Comparison of ENCODE assay signal across 11 mouse cellular contexts in the genomic region with DNA sequence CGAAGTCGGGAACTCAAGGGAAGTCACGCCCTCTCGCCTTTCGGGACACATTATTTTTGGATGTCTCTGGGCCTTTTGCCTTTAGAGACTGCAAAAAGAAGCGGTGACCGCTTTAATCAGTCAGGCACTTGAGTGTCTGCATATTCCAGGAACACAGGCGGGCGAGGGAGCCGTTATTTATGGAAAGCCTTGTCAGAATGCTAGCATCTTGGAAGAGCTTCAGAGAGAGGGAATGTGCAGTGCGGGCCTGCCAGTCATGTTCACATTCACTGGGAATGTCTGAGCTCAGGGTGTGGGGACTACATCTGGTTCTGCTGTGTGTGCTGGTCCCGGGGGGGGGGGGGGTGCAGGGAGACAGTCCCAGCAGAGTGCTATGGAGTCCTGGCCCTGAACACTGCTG. TPM values are rescaled to one million over a fixed set of nuclear protein-coding genes. Genes with fewer than 3 reads are reported as not detected.
DNase-seq lines count a peak whose midpoint lies in the region; ATAC-seq and TF ChIP-seq lines count a peak whose summit lies in the region.
"Had no signal": no experiment of that assay in that cellular context is flagged by ENCODE, and none has a peak within 500 bp of the region (broad histone marks: within the 10 kb centered on the region; RNA-seq: fewer than 3 reads in every experiment).

No protein-coding gene starts in this region.

- WGBS in forebrain, embryonic 15.5 days: 83% methylated on average over 12 of the region's 12 CpGs
- 92% methylated on average over 12 of the region's 12 CpGs for WGBS in forebrain, embryonic 11.5 days
- WGBS in heart, embryonic 11.5 days (ENCODE audit: insufficient replicate concordance): 51% methylated on average over 12 of the region's 12 CpGs
- WGBS in lung, postnatal 0 days: 67% methylated on average over 11 of the region's 12 CpGs

- DNase-seq in forebrain, embryonic 11.5 days (ENCODE audit: low spot score): no peak
- peak; percentile 77 for DNase-seq in brain, adult 2 months (ENCODE audit: low read depth, low spot score)
- peak; percentile 63 for DNase-seq in lung, postnatal 0 days (ENCODE audit: low spot score)
- no peak for DNase-seq in thymus, postnatal 0 days (ENCODE audit: low spot score)
- no peak for DNase-seq in cerebellum, adult 9-10 months

- H3K27ac ChIP-seq in forebrain, embryonic 15.5 days (replicated peaks): 0 out of 2 replicates have a peak overlapping the region, but pooled peaks have one; percentile 21
- H3K27ac ChIP-seq in forebrain, embryonic 11.5 days (ENCODE audit: low read depth, low read length): no peak overlapping the region
- peak overlapping the region; percentile 65 for H3K27ac ChIP-seq in heart, embryonic 11.5 days (ENCODE audit: low read depth, low read length)
- H3K27ac ChIP-seq in lung, postnatal 0 days (ENCODE audit: low read length): 0 out of 2 replicates have a peak overlapping the region, but pooled peaks have one; percentile 17
- H3K27ac ChIP-seq: forebrain, embryonic 10.5 days; stomach, embryonic 15.5 days had no signal

- H3K4me3 ChIP-seq in forebrain, embryonic 15.5 days: no peak overlapping the region
- no peak overlapping the region for H3K4me3 ChIP-seq in forebrain, embryonic 11.5 days (ENCODE audit: low read depth, low read length)
- no peak overlapping the region for H3K4me3 ChIP-seq in heart, embryonic 11.5 days (ENCODE audit: low read depth, low read length)
- H3K4me3 ChIP-seq in lung, postnatal 0 days (ENCODE audit: low read depth, low read length): no peak overlapping the region
- H3K4me3 ChIP-seq: forebrain, embryonic 10.5 days; stomach, embryonic 15.5 days had no signal

- no peak for ATAC-seq in forebrain, embryonic 15.5 days (replicated peaks)
- no peak for ATAC-seq in forebrain, embryonic 11.5 days (replicated peaks; ENCODE audit: low FRiP score)
- peak; percentile 57; the same call in 1 of the 2 replicates for ATAC-seq in heart, embryonic 11.5 days (replicated peaks; ENCODE audit: insufficient number of reproducible peaks, low FRiP score, low TSS enrichment)
- peak; percentile 88 for ATAC-seq in lung, postnatal 0 days
- no peak for ATAC-seq in erythroid progenitor cell, adult 5-6 weeks (replicated peaks; ENCODE audit: low FRiP score, poor library complexity, severe bottlenecking)

- TF ChIP-seq CTCF in lung, postnatal 0 days (IDR thresholded peaks at IDR 0.05): no peak

- H3K4me1 ChIP-seq in forebrain, embryonic 15.5 days: no peaks in the 10 kb centered on the region
- H3K4me1 ChIP-seq in forebrain, embryonic 11.5 days (replicated peaks; ENCODE audit: control insufficient read depth, insufficient read depth, low read length): no peaks in the 10 kb centered on the region
- peaks cover 22% of the 10 kb centered on the region for H3K4me1 ChIP-seq in heart, embryonic 11.5 days (ENCODE audit: control insufficient read depth, insufficient read depth, low read length)
- no peaks in the 10 kb centered on the region for H3K4me1 ChIP-seq in lung, postnatal 0 days (ENCODE audit: insufficient read depth, low read depth, low read length)
- H3K4me1 ChIP-seq: stomach, embryonic 15.5 days had no signal

- H3K9me3 ChIP-seq in forebrain, embryonic 15.5 days: no peaks in the 10 kb centered on the region
- no peaks in the 10 kb centered on the region for H3K9me3 ChIP-seq in forebrain, embryonic 11.5 days (ENCODE audit: control insufficient read depth, low read length)
- H3K9me3 ChIP-seq in heart, embryonic 11.5 days (replicated peaks; ENCODE audit: control insufficient read depth, low read length): 0 out of 2 replicates have a peak, but pooled peaks cover 3% of the 10 kb centered on the region
- no peaks in the 10 kb centered on the region for H3K9me3 ChIP-seq in lung, postnatal 0 days (ENCODE audit: low read length)
- H3K9me3 ChIP-seq: stomach, embryonic 15.5 days had no signal

- peak; percentile 58; the same call in 1 of the 2 replicates for TF ChIP-seq EP300 in lung, postnatal 0 days (IDR thresholded peaks at IDR 0.05)

- H3K27me3 ChIP-seq in forebrain, embryonic 15.5 days: no peaks in the 10 kb centered on the region
- H3K27me3 ChIP-seq in forebrain, embryonic 11.5 days (ENCODE audit: control insufficient read depth, insufficient read depth, low read length): no peaks in the 10 kb centered on the region
- H3K27me3 ChIP-seq in heart, embryonic 11.5 days (ENCODE audit: control insufficient read depth, insufficient read depth, low read length): 0 out of 2 replicates have a peak, but pooled peaks cover 2% of the 10 kb centered on the region
- H3K27me3 ChIP-seq in lung, postnatal 0 days (replicated peaks; ENCODE audit: insufficient read depth, low read length): no peaks in the 10 kb centered on the region
- H3K27me3 ChIP-seq: stomach, embryonic 15.5 days had no signal

- H3K4me2 ChIP-seq in forebrain, embryonic 15.5 days (replicated peaks): no peak overlapping the region
- no peak overlapping the region for H3K4me2 ChIP-seq in forebrain, embryonic 11.5 days (ENCODE audit: low read depth, low read length, severe bottlenecking)
- H3K4me2 ChIP-seq in heart, embryonic 11.5 days: no peak overlapping the region
- no peak overlapping the region for H3K4me2 ChIP-seq in lung, postnatal 0 days (replicated peaks; ENCODE audit: low read depth, low read length)
- H3K4me2 ChIP-seq: stomach, embryonic 15.5 days had no signal

- H3K9ac ChIP-seq in forebrain, embryonic 15.5 days (replicated peaks): no peak overlapping the region
- no peak overlapping the region for H3K9ac ChIP-seq in forebrain, embryonic 11.5 days (ENCODE audit: low read length)
- no peak overlapping the region for H3K9ac ChIP-seq in heart, embryonic 11.5 days (ENCODE audit: low read depth, low read length)
- no peak overlapping the region for H3K9ac ChIP-seq in lung, postnatal 0 days (replicated peaks; ENCODE audit: low read depth)
- H3K9ac ChIP-seq: stomach, embryonic 15.5 days had no signal

- no peaks in the 10 kb centered on the region for H3K36me3 ChIP-seq in forebrain, embryonic 15.5 days
- no peaks in the 10 kb centered on the region for H3K36me3 ChIP-seq in forebrain, embryonic 11.5 days (ENCODE audit: control insufficient read depth, insufficient read depth, low read length)
- H3K36me3 ChIP-seq in heart, embryonic 11.5 days (ENCODE audit: control insufficient read depth, insufficient read depth, low read length): no peaks in the 10 kb centered on the region
- no peaks in the 10 kb centered on the region for H3K36me3 ChIP-seq in lung, postnatal 0 days (ENCODE audit: insufficient read depth, low read length)
- H3K36me3 ChIP-seq: forebrain, embryonic 10.5 days; stomach, embryonic 15.5 days had no signal

RNA-seq across cellular contexts. Expression of a gene that starts 5.0 kb away (rescaled TPM):
- polyA plus RNA-seq in forebrain, embryonic 15.5 days (2015; fragmentation: Nextera tagmentation; extraction: Ambion mirVana): 0.25 and 0.56 TPM in 2 replicates
- polyA plus RNA-seq in forebrain, embryonic 11.5 days (2014; fragmentation: Nextera tagmentation; extraction: Ambion mirVana): not detected in 2 replicates
- not detected in 2 replicates for polyA plus RNA-seq in heart, embryonic 11.5 days (2014; fragmentation: Nextera tagmentation; extraction: Ambion mirVana)
- not detected in 2 replicates for polyA plus RNA-seq in lung, postnatal 0 days (2015; fragmentation: Nextera tagmentation; extraction: Ambion mirVana)
- polyA plus RNA-seq in thymus, postnatal 0 days (2015; fragmentation: Nextera tagmentation; extraction: Ambion mirVana): not detected in 2 replicates
- total RNA-seq in erythroid progenitor cell, adult 5-6 weeks (2015; ENCODE audit: low replicate concordance): not detected in 2 replicates
- total RNA-seq in erythroid progenitor cell, adult 5-6 weeks (2017; ENCODE audit: low replicate concordance): not detected in 2 replicates
- total RNA-seq: layer of hippocampus, postnatal 10 days had no signal
- polyA plus RNA-seq: forebrain, embryonic 10.5 days; stomach, embryonic 15.5 days had no signal

RNA-seq across cellular contexts. Expression of a gene that starts 21.7 kb away (rescaled TPM):
- 77.1 and 86.4 TPM in 2 replicates for polyA plus RNA-seq in forebrain, embryonic 15.5 days (2015; fragmentation: Nextera tagmentation; extraction: Ambion mirVana)
- 81.9 and 87.3 TPM in 2 replicates for polyA plus RNA-seq in forebrain, embryonic 11.5 days (2014; fragmentation: Nextera tagmentation; extraction: Ambion mirVana)
- 46.4 and 53.2 TPM in 2 replicates for polyA plus RNA-seq in heart, embryonic 11.5 days (2014; fragmentation: Nextera tagmentation; extraction: Ambion mirVana)
- 31.6 and 33.2 TPM in 2 replicates for polyA plus RNA-seq in lung, postnatal 0 days (2015; fragmentation: Nextera tagmentation; extraction: Ambion mirVana)
- 16.5 and 16.6 TPM in 2 replicates for polyA plus RNA-seq in thymus, postnatal 0 days (2015; fragmentation: Nextera tagmentation; extraction: Ambion mirVana)
- total RNA-seq in erythroid progenitor cell, adult 5-6 weeks (2015; ENCODE audit: low replicate concordance): 4.3 and 12.2 TPM in 2 replicates
- 12.9 and 15.0 TPM in 2 replicates for total RNA-seq in erythroid progenitor cell, adult 5-6 weeks (2017; ENCODE audit: low replicate concordance)

Comparison
In these comparisons a context has a peak if more than half of its experiments do, and no peak if none do; other contexts are left out.
1. ATAC-seq: peak in heart, embryonic 11.5 days (single experiment) and lung, postnatal 0 days (single experiment); none in forebrain, embryonic 15.5 days (single experiment), forebrain, embryonic 11.5 days (single experiment) and erythroid progenitor cell, adult 5-6 weeks (single experiment).
2. DNase-seq: peak in brain, adult 2 months (single experiment) and lung, postnatal 0 days (single experiment); none in forebrain, embryonic 11.5 days (single experiment), thymus, postnatal 0 days (single experiment) and cerebellum, adult 9-10 months (single experiment).